Mouse (Mus musculus) hematopoietic stem cell, adult 5-6 weeks (primary cell): ENCODE results near the gene Ahcyl2. TPM values are rescaled to one million over a fixed set of nuclear protein-coding genes. Genes with fewer than 3 reads are reported as not detected.

Source experiments
- ATAC-seq, 2 experiments: fragments of 125-278 bp in 1 of 2; replicated peaks in 1 of 2; 2 replicates each; pipeline ENCODE4 v1.8.0; 2016 to 2017; ENCODE audit warnings: inconsistent platforms in 2 of 2, mild to moderate bottlenecking in 2 of 2, moderate number of reproducible peaks in 2 of 2, low read depth in 1 of 2, moderate TSS enrichment in 1 of 2; ENCODE audit not compliant: low FRiP score in 2 of 2, poor library complexity in 2 of 2, severe bottlenecking in 2 of 2, insufficient read depth in 1 of 2, low TSS enrichment in 1 of 2
- total RNA-seq: library from RNA; stranded (forward); fragments of 172-1452, 232-1000 nt; gene quantifications from 2 replicates; pipeline ENCODE4 v1.2.3, GENCODE M21; 2017

The Ahcyl2 gene
- total RNA-seq, 1 experiment from 2014 or later = 53.2 TPM

DNA sequence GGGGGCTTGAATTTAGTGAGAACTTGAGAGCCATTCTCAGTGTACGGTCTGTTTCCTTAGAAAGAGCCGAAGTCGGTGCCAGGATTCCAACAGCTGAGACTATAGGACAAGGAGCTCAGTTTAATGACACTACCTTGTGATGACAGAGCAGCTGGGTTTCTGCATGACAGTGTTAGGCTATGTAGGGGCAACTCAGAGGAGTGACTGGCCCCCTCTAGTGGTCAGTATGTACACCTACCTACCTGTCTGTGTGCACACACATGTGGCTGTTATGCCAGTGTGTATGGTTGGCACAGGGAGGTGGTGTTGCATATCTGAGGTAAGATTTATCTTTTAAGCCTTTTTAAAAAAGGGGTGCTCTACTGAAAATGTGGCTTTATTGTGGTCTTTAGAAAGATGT, 92.4 kb downstream of the Ahcyl2 start:
- ATAC-seq = peak in 1 of 2 experiments; percentile 51; a peak in 2 of 4 replicates

DNA sequence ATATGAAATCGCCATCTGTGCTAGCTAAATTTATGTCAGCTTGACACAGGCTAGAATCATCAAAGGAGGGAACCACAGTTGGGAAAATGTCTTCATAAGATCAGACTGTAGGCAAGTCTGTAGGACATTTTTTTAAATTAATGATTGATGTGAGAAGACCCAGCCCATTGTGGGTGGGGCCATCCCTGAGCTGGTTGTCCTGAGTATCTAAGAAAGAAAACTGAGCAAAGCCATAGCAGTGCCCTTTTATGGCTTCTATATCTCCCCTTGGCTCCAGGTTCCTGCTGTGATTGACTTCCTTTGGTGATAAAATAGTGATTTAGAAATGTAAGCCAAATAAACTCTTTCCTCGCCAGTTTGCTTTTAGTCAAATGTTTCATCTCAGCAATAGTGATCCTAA, 97.1 kb downstream of the Ahcyl2 start:
- no peak for ATAC-seq

DNA sequence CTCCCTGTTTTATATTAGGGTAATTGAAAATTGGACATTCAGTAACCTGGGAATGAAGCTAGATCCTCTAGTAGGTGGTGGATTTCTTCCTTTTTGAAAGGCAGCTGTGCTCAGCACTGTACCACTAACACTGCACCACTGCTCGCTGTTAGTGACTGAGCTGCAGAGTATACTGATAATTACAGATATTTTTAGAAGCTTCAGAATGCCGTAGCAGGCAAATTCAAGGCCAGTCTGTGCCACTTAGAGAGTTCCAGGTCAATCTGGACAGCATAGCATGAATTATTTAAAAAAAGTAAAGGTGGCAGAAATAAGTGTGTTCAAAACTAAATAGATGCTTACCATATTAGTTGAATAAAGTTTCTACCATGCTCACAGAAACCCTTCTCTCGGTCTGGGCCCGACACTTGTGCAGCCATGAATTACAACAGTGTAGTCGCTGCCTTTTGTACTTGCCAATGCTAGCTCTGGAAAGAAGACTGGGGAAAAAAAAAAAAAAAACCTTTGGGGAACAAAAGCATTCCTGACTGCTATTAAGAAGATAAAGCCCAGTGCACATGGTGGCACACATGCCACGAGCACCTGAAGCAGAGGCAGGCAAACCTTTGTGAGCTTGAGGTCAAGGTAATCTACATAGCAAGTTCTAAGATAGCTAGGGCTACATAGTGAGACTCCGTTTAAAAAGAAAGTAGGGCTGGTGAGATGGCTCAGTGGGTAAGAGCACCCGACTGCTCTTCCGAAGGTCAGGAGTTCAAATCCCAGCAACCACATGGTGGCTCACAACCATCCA, 99.3 kb downstream of the Ahcyl2 start:
- no peak for ATAC-seq

DNA sequence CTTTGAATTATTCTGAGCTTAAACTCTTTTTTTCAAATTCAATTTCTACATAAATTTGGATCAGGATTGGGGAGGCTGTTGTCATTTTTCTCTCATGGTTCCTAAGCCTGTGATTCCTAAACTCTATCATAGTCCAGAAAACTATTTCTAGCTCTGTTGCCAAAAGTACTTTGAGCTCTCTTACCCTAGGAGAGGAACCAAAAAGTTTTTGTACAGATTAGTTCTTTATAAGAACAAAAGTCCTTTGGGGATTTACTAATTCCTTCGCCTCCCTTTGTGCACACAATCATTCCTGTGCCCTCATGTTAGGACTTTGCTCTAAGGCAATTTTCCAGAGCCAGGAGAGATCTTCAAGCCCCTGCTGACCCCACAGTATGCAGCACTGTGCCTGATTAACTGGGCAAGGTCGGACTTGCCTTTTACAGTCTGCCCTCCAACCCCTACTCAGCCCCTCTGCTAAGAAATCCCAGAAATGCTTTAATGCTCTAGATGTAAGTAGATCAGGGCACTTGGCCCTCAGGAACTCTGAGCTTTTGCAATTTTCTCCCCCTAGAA, 100.6 kb downstream of the Ahcyl2 start:
- no peak for ATAC-seq

- ATAC-seq = no peak
Observed at GRCm38 (mm10) chr6:29873654-29874053, 105.8 kb downstream of the Ahcyl2 start.

- ATAC-seq = no peak
Observed at GRCm38 (mm10) chr6:29875576-29875975, 107.8 kb downstream of the Ahcyl2 start.

DNA sequence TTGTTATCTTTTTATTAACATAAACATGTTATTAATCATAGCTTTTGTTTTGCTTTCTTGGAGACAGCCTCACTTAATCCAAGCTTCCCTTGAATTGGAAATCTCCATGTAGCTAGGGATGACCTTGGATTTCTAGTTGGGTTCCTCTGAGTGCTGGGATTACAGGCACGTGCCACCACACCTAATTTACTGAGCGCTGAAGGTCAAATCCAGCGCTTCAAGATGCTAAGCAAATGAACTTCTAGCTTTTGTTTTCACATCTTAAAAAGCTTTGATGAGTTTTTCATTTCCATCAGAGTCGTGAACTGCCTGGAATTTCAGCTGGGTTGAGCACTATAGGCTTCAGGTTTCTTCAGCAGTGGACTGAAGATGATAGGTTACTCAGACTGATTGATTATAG, 109.0 kb downstream of the Ahcyl2 start:
- no peak for ATAC-seq

DNA sequence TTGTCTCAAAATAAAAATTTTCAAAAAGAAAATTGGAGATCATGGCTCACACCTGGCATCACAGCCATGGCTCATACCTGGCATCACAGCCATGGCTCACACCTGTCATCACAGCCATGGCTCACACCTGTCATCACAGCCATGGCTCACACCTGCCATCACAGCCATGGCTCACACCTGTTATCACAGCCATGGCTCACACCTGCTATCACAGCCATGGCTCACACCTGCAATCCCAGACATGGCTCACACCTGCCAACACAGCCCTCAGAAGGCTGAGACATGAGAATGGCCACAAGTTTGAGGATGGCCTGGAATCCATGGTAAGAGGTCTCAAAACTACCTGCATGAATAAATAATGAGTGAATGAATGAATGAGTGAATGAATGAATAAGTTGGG, 111.8 kb downstream of the Ahcyl2 start:
- ATAC-seq = no peak

- ATAC-seq = no peak
Observed at GRCm38 (mm10) chr6:29880796-29881195, 113.0 kb downstream of the Ahcyl2 start.

- no peak for ATAC-seq
Observed at GRCm38 (mm10) chr6:29881936-29882335, 114.1 kb downstream of the Ahcyl2 start.

GRCm38 (mm10) chr6:29882870-29883269, 115.1 kb downstream of the Ahcyl2 start:
- ATAC-seq = no peak

DNA sequence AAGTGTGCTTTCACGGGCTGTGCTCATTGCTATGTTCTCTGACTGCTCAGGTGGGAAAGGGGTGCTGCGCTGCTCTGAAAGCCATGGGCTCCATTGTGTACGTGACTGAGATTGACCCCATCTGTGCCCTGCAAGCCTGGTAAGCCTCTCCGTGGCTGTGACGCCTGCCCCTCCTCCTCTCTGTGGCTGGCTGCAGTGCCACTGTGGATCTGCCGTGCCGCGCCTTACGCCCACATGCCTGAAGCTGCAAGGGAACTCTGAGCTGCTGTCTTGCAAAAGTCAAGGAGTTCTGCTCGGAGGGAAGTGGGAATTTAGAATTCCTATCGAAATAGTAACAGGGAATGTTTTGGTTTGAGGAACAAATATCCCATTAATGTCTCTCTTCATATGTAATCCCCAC, 123.3 kb downstream of the Ahcyl2 start:
- no peak for ATAC-seq

DNA sequence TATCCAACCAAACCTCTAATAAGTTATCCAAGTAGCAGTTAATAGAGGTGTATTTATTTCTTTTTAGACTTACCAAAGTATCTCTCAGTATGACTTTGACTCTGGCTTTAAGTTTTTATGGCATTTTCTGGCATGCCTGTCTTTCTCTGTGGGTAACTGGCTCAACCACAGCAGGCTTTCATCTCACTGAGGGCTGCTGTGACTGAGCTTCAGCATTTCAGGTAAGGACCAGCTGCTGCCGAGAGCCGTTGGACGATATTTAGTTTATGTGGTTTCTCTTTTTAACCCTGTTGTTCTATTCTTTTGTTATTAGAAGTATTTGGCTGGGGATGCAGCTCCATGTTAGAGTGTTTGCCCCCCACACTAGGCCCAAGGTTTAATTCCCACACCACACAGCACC, 129.2 kb downstream of the Ahcyl2 start:
- no peak for ATAC-seq

- no peak for ATAC-seq
Observed at GRCm38 (mm10) chr6:29901450-29901849, 133.6 kb downstream of the Ahcyl2 start.

- no peak for ATAC-seq
Observed at GRCm38 (mm10) chr6:29902256-29902655, 134.4 kb downstream of the Ahcyl2 start.

DNA sequence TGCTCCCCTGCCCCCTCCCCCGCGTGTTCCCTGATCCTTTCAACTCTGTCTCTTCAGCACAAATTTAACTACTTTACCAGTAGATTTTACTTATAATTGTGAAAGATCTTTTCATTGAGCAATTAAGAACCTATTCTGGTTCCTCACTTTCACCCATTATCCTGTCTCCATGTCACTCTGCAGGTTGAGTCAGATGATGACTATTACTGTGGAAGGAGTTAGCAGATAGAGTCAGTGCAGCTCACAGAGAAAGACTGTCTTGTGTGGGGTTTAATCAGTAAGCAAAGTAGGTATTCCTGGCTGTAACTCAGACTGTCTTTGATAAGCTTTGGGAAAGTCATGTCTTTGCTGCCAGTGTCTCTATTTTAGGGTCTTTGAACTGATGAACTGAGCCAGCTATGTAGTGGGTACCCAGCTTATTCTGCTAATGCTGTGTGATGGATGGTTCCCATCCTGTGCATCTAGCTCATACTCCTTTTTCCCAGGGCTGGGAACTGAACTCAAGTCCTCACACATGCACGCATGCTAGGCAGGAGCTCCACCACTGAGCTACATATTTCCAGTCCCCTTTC, 135.6 kb downstream of the Ahcyl2 start:
- ATAC-seq = no peak

DNA sequence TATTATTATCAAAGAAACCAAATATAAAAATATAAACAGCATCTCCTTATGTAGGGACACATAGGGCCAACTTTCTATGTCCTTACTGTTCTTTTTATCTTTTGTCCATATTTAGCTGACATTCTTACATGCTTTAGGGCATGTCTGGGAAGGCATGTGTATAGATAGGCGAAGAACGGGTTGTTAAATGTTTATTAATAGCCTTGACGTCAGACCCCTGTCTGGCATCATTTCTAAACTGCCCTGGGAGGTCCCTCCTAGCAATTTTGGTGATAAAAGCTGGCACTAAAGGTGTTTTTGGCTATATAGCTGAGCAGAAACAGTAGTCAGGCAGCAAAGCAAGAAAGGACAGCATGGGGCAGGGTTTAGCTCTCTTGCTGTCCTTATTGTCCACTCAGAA, 136.5 kb downstream of the Ahcyl2 start:
- ATAC-seq = no peak

DNA sequence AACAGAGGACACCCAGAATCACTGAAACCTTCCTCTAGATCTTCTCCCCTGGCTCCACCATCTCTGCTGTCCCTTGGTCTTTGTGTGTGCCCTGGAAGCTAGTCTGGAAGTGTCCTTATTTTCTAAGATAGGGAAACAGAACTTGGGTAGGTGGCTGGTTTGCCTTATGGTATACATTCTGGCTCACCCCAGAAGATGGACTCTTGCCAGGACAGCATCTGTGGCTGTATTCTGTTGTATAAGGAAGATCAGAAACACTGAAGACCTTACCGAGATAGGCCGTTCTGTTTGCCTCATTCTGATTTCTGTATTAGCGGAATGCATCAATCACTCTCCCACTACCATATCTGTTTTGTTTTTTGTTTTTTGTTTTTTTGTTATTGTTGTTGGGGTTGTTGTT, 142.8 kb downstream of the Ahcyl2 start:
- no peak for ATAC-seq

GRCm38 (mm10) chr6:29913673-29914072, 145.9 kb downstream of the Ahcyl2 start:
- no peak for ATAC-seq
